Mouse (Mus musculus) liver, postnatal 0 days (tissue): ENCODE results near the gene Igfbp3. TPM values are rescaled to one million over a fixed set of nuclear protein-coding genes. Genes with fewer than 3 reads are reported as not detected.

Experiments used
- ATAC-seq: fragments of 200-750 bp; cut with Nextera tagmentation; 2 replicates; pipeline ENCODE4 v1.8.0; 2017; ENCODE audit warnings: mild to moderate bottlenecking, moderate library complexity
- DNase-seq: peaks from one replicate; pipeline ENCODE4 v3.0.0-alpha.2; 2016
- H3K27ac ChIP-seq: fragments of 300-500 bp; sonication (generic); 2 replicates; pipeline ENCODE4 v1.5.1; 2014; ENCODE audit warnings: antibody characterized with exemption, moderate library complexity, mild to moderate bottlenecking, low read depth
- H3K27me3 ChIP-seq: fragments of 300-500 bp; sonication (generic); 2 replicates; pipeline ENCODE4 v1.6.1; 2014; ENCODE audit warnings: low read length, control low read depth, mixed read lengths; ENCODE audit not compliant: insufficient read depth
- H3K36me3 ChIP-seq: fragments of 300-500 bp; sonication (generic); replicated peaks from 2 replicates; pipeline ENCODE4 v1.6.1; 2014; ENCODE audit warnings: mild to moderate bottlenecking, control low read depth, low read length, moderate library complexity, mixed read lengths; ENCODE audit not compliant: insufficient read depth
- H3K4me1 ChIP-seq: fragments of 300-500 bp; sonication (generic); 2 replicates; pipeline ENCODE4 v1.6.1; 2014; ENCODE audit warnings: antibody characterized with exemption, mild to moderate bottlenecking, control low read depth; ENCODE audit not compliant: insufficient read depth
- H3K4me2 ChIP-seq: fragments of 300-500 bp; sonication (generic); 2 replicates; pipeline ENCODE4 v1.6.1; 2014; ENCODE audit warnings: low read depth, mild to moderate bottlenecking, low read length, moderate library complexity, mixed read lengths
- H3K4me3 ChIP-seq: fragments of 300-500 bp; sonication (generic); 2 replicates; pipeline ENCODE4 v1.5.1; 2014; ENCODE audit warnings: low read depth, low read length
- H3K9ac ChIP-seq: fragments of 300-500 bp; sonication (generic); replicated peaks from 2 replicates; pipeline ENCODE4 v1.6.1; 2014; ENCODE audit warnings: mild to moderate bottlenecking, moderate library complexity
- H3K9me3 ChIP-seq: fragments of 300-500 bp; sonication (generic); 2 replicates; pipeline ENCODE4 v1.6.1; 2016; ENCODE audit warnings: mild to moderate bottlenecking, control low read depth, low read length, mixed read lengths
- CTCF ChIP-seq: sonication (generic); IDR thresholded peaks from 2 replicates; pipeline ENCODE4 v1.5.1; 2016; ENCODE audit warnings: antibody characterized with exemption, low read depth
- EP300 ChIP-seq: IDR thresholded peaks from 2 replicates; pipeline ENCODE4 v1.6.1; 2016; ENCODE audit warnings: antibody characterized with exemption, low read depth, mild to moderate bottlenecking
- WGBS: fragments of 180-500 bp; shearing (Covaris S2); extraction: QIAGEN DNeasy Blood & Tissue Kit; methylation state at CpG from one replicate; pipeline ENCODE4 v1.1.7; 2014; ENCODE audit not compliant: insufficient replicate concordance; 5-methylcytosine and 5-hydroxymethylcytosine counted together
- polyA plus RNA-seq: library from polyadenylated mRNA; unstranded; fragments of >200 nt; fragmentation: Nextera tagmentation; extraction: Ambion mirVana; gene quantifications from 2 replicates; pipeline ENCODE4 v1.2.1, GENCODE M21; 2015

Gene Igfbp3
- polyA plus RNA-seq, 1 experiment from 2014 or later: 27.4 TPM

DNA sequence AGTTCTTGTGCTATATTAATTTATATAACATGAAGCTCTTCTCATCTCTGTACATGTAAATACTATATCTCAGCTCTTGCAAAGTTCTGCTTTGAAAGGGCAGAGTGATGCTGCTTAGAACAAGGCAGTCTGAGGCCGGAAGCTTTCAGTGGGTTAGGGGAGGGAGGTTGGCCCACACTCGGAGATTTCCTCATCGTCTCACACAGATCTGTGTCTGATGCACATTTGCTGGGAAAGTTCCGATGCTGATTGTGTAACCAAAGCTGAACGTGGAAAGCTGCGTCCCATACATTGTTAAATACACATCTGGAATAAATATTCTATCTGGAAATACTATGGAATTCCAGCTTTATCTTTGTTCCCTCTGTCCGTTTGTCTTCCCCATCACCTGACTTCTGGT lies 11.5 kb downstream of the Igfbp3 start:
- no peak overlapping the region for H3K27ac ChIP-seq
- peak; percentile 56 for DNase-seq
- no peak for TF ChIP-seq CTCF
- TF ChIP-seq EP300: 0 out of 2 replicates have a peak, but pooled peaks have one; percentile 7
- H3K9ac ChIP-seq: no peak overlapping the region
- no peak overlapping the region for H3K4me3 ChIP-seq
- H3K4me1 ChIP-seq: no peaks in the 10 kb centered on the region
- H3K4me2 ChIP-seq: no peak overlapping the region
- no peaks in the 10 kb centered on the region for H3K9me3 ChIP-seq
- H3K27me3 ChIP-seq: no peaks in the 10 kb centered on the region
- peak; percentile 3 for ATAC-seq
- WGBS: 51% methylated on average over 7 of the region's 7 CpGs
- no peaks in the 10 kb centered on the region for H3K36me3 ChIP-seq

DNA sequence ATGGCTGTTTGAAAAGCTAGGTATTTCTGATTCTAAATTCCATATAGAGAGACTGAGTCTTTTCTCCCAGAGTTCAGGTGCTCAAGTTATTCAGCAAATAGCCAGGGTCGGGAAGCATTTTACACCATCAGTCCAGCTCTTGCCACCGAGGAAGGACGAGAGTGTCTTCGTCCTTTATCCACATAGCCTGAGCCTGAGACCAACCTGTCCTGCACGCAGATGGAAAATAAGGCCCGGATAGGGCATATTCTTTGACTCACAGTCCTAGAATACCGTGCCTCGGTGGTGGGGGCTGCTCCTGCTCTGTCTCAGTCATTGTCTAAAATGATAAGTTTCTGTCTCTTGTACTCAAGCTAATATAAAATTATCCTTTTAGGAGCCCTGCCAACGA lies 13.3 kb downstream of the Igfbp3 start:
- peak; percentile 73; the same call in 1 of the 2 replicates for TF ChIP-seq EP300
- no peak for TF ChIP-seq CTCF
- Histone ChIP-seq H3K9ac (no peak overlapping the region), H3K9me3 (no peaks in the 10 kb centered on the region), H3K4me2 (no peak overlapping the region), H3K27me3 (no peaks in the 10 kb centered on the region), H3K4me3 (no peak overlapping the region), H3K36me3 (no peaks in the 10 kb centered on the region), H3K27ac (0 out of 2 replicates have a peak overlapping the region, but pooled peaks have one; percentile 1), H3K4me1 (no peaks in the 10 kb centered on the region)
- DNase-seq (peak; percentile 66), ATAC-seq (no peak)
- 67% methylated on average over 9 of the region's 9 CpGs for WGBS

DNA sequence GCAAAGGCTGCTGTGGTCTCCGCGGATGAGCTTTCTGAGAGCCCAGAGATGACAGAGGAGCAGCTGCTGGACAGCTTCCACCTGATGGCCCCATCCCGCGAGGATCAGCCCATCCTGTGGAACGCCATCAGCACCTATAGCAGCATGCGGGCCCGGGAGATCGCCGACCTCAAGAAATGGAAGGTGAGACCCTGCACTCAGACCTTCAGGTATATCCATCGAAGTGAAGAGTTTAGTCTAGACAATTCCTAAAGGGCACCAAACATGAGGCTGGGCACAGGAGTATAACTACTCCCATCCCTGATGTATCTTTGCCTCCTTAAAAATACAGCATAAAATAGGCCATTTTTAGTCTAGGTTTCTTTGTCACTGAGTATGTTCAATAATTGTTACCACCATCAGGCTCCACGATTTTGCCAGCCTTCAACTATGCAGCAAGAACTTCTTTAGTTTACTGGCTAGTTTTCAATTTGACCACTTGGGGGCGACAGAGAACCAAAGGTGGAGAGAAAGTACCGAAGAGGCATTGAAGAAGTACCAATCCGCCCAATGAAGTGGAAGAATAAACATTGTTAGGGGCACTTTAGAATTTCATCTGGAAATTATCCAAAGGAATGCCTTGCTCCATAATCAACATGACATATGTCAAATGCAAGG lies 13.9 kb downstream of the Igfbp3 start:
- Histone ChIP-seq H3K9ac (peak overlapping the region; percentile 68; the same call in 1 of the 2 replicates), H3K27me3 (no peaks in the 10 kb centered on the region), H3K36me3 (no peaks in the 10 kb centered on the region), H3K4me1 (no peaks in the 10 kb centered on the region), H3K27ac (peak overlapping the region; percentile 96), H3K4me2 (0 out of 2 replicates have a peak overlapping the region, but pooled peaks have one; percentile 18), H3K4me3 (peak overlapping the region; percentile 38; the same call in 1 of the 2 replicates), H3K9me3 (no peaks in the 10 kb centered on the region)
- 0 out of 2 replicates have a peak, but pooled peaks have one; percentile 0 for ATAC-seq
- peak; percentile 67 for DNase-seq
- peak; percentile 76 for TF ChIP-seq CTCF
- TF ChIP-seq EP300: peak; percentile 0; the same call in 1 of the 2 replicates
- WGBS: 40% methylated on average over 14 of the region's 14 CpGs

DNA sequence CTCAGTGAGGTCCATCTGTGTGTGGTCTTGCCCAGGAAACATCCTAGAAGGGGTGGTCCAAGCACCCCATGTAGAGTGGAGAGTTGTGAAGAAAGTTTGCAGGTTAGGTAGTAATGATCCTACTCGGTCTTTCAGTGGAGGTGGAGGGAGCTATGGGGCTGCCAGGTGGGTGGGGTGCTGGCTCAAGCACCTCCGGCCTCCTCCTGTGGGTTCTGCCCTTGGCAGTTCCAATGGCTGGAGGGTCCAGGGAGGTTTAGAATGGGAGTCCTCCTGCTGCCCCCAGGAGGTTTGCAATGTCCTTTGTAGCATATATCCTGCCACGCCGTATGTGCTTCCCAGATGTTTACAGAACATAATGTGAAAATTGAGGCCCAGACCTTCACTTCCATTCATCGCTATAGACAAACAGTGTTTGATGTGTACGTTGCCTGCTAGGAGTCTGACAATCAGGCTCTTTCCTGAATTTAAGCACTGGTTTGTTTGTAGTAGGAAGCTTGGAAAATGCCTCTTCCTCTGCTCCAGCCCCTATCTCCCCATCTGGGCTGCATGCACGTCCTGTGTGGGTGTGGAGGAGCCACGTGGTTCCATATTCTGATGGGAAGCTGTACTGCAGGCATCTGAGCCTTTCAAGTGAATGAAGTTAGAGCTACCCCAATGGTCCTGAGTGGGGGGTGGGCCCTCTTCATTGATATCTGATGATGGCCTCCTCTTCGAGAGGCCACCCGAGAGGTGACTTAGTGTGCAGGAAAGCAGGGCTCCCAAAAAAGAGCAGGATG lies 15.1 kb downstream of the Igfbp3 start:
- H3K36me3 ChIP-seq: no peaks in the 10 kb centered on the region
- DNase-seq (peak; percentile 67), ATAC-seq (peak; percentile 5)
- 42% methylated on average over 10 of the region's 10 CpGs for WGBS
- no peaks in the 10 kb centered on the region for H3K9me3 ChIP-seq
- H3K27me3 ChIP-seq: no peaks in the 10 kb centered on the region
- peak overlapping the region; percentile 68 for H3K9ac ChIP-seq
- H3K27ac ChIP-seq: peak overlapping the region; percentile 96
- H3K4me3 ChIP-seq: peak overlapping the region; percentile 38
- TF ChIP-seq CTCF: no peak
- 0 out of 2 replicates have a peak, but pooled peaks have one; percentile 40 for TF ChIP-seq EP300
- H3K4me2 ChIP-seq: peak overlapping the region; percentile 29; the same call in 1 of the 2 replicates
- peaks cover 6% of the 10 kb centered on the region; the same call in 1 of the 2 replicates for H3K4me1 ChIP-seq

DNA sequence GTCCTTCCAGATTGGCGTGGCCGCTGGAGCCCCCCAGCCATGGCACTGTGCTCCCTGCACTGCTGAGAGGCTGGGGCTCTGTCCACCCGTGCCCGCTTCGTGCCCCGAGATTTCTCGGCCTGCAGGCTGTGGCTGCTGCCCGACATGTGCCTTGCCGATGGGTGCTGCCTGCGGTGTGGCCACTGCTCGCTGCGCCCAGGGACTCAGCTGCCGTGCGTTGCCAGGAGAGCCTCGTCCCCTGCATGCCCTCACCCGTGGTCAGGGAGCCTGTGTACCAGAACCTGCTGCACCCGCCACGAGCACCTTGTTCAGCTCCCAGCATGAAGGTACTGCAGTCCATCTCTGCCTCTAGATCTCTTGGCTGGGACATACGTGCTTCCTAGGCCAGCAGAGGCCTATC lies 15.7 kb downstream of the Igfbp3 start:
- DNase-seq (peak; percentile 65), ATAC-seq (peak; percentile 7)
- Histone ChIP-seq H3K4me3 (peak overlapping the region; percentile 38), H3K27ac (peak overlapping the region; percentile 96), H3K9ac (peak overlapping the region; percentile 68), H3K36me3 (no peaks in the 10 kb centered on the region), H3K4me1 (peaks cover 6% of the 10 kb centered on the region; the same call in 1 of the 2 replicates), H3K9me3 (no peaks in the 10 kb centered on the region), H3K27me3 (no peaks in the 10 kb centered on the region), H3K4me2 (peak overlapping the region; percentile 29; the same call in 1 of the 2 replicates)
- 64% methylated on average over 19 of the region's 19 CpGs for WGBS
- TF ChIP-seq CTCF (no peak), EP300 (no peak)

DNA sequence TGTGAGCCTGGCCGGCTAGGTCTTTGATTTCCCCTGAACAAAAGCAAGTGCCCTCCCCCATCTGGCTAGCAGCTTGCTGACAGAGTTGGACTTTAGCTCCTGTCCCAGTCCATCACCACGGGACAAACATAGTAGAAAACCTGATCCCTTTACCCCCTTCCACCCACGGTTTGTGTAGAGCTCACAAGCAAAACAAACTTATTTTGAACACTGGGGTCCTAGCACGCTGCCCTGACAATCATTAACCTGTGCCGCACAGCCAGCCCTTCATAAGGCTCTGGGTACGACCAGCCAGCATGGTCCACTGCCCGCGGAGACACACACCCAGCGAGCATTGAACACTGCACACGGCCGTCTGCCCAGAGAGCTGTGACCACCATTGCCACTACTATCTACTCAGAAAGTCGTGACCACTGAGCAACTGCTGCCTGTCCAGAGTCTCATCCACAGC lies 16.2 kb downstream of the Igfbp3 start, which contains the start of gene Igfbp1:
Gene Igfbp1 (plus strand): TSS at position 292 of the 451 bp plus-strand sequence.
- Histone ChIP-seq H3K27me3 (no peaks in the 10 kb centered on the region), H3K4me3 (peak within 1 kb of the TSS; percentile 38), H3K9me3 (no peaks in the 10 kb centered on the region), H3K36me3 (no peaks in the 10 kb centered on the region), H3K27ac (peak within 1 kb of the TSS; percentile 96), H3K9ac (peak within 1 kb of the TSS; percentile 68), H3K4me2 (peak within 1 kb of the TSS; percentile 29; the same call in 1 of the 2 replicates), H3K4me1 (peaks cover 6% of the 10 kb centered on the region; the same call in 1 of the 2 replicates)
- TF ChIP-seq CTCF (no peak), EP300 (peak; percentile 73)
- ATAC-seq (peak; percentile 38), DNase-seq (peak; percentile 82)
- 40% methylated on average over 12 of the region's 12 CpGs for WGBS
